Mouse (Mus musculus) left cerebral cortex, postnatal 14 days (tissue): ENCODE measurements around the gene Jarid2. TPM values are rescaled to one million over a fixed set of nuclear protein-coding genes. Genes with fewer than 3 reads are reported as not detected.
"Not testable (repeated sequence)": the region's sequence is repeated elsewhere in the genome, so short reads cannot be mapped to it uniquely, and the experiment has no call there.

Experiments used
- DNase-seq, 2 experiments: peaks; one replicate each; pipeline ENCODE4 v3.0.0; 2021 to 2022; ENCODE audit warnings: low spot score in 2 of 2, mixed read lengths in 1 of 2
- intact Hi-C: fragments of 180-260 bp; cut with DNase I; formaldehyde crosslinking; loops from one replicate; pipeline ENCODE4 v1.15.1; 2025
- long read RNA-seq, 2 experiments: library from polyadenylated mRNA; stranded (forward); transcript quantifications; one replicate each; pipeline ENCODE4 v2.0.0; 2021
- total RNA-seq, 2 experiments: library from RNA; stranded (reverse); gene quantifications; 2 replicates each; pipeline ENCODE4 v1.2.3; 2021

Jarid2 gene
- 10 to 100 TPM; 40.8 to 42.3 TPM for total RNA-seq
- long read RNA-seq, experiment 1, partial matches to known transcripts, result 4 of 12 reads
- long read RNA-seq, experiment 1, other reads (novel, unspliced or antisense), result 8 of 12 reads
- long read RNA-seq, experiment 2, full-length matches to known transcripts, result 1 of 11 reads
- long read RNA-seq, experiment 2, partial matches to known transcripts, result 3 of 11 reads
- long read RNA-seq, experiment 2, other reads (novel, unspliced or antisense), result 7 of 11 reads

DNA sequence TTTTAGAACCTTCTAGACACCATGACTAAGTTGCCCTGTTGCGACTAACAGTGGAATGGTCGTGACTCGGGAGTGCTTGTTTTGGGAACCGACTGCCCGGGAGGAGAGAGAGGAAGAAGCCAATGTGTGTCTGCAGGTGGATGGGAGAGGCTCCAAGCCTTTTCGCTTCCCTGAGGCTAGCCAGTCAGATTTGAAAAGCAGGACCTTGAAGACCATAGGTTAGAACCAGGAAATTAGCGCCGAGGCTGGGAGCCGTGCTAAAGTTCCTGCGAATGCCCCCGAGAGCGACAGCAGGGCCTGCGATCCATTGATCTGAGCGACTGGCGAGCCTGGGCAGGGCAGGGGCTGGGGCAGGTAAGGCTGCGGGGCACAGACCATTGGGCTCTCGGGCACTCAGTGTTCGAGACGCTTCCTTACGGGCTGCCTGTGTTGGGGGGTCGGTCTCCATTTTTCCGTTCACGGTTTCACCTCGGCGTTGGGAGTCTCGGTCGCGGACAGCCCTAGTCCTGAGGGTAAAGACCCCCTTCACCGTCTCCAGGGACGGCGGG is at the start of gene Jarid2:
Gene Jarid2 (plus strand): TSS at position 51 of the 548 bp plus-strand sequence.
- DNase-seq, result peak in 1 of 2 experiments; percentile 7
- intact Hi-C loops, result no loop called here

GRCm38 (mm10) chr13:44681051-44681450 is 48.2 kb upstream of the Jarid2 start:
- no peak for DNase-seq
- intact Hi-C loops, result no loop called here

- intact Hi-C loops, result no loop called here
- DNase-seq, result no peak
Observed at GRCm38 (mm10) chr13:44688140-44688539, 41.1 kb upstream of the Jarid2 start.

DNA sequence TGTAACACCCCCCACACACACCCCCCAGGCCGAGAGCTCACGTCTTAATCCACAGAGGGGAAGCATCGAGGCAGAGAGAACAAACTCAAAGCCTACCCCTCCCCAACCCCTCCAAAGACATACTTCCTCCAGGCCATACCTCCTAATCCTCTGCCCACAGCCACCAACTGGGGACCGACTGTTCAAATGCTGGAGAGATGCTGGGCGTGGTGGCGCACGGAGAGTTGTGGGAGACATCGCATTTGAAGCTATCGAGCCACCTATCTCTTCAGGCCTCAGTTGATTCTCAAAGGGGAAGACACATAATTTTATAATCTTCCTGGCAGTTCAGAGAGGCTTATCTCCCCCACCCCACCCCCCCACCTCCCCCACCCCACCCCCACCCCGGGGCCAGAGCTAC is 31.6 kb upstream of the Jarid2 start:
- intact Hi-C loops, result no loop called here
- no peak for DNase-seq

- no peak for DNase-seq
- intact Hi-C loops, result no loop called here
Observed at GRCm38 (mm10) chr13:44704036-44704801, 25.1 kb upstream of the Jarid2 start.

GRCm38 (mm10) chr13:44705031-44705742 is 24.1 kb upstream of the Jarid2 start:
- intact Hi-C loops, result no loop called here
- peak in 1 of 2 experiments; percentile 14 for DNase-seq

GRCm38 (mm10) chr13:44705743-44706044 is 23.6 kb upstream of the Jarid2 start:
- DNase-seq, result no peak
- intact Hi-C loops, result no loop called here

DNA sequence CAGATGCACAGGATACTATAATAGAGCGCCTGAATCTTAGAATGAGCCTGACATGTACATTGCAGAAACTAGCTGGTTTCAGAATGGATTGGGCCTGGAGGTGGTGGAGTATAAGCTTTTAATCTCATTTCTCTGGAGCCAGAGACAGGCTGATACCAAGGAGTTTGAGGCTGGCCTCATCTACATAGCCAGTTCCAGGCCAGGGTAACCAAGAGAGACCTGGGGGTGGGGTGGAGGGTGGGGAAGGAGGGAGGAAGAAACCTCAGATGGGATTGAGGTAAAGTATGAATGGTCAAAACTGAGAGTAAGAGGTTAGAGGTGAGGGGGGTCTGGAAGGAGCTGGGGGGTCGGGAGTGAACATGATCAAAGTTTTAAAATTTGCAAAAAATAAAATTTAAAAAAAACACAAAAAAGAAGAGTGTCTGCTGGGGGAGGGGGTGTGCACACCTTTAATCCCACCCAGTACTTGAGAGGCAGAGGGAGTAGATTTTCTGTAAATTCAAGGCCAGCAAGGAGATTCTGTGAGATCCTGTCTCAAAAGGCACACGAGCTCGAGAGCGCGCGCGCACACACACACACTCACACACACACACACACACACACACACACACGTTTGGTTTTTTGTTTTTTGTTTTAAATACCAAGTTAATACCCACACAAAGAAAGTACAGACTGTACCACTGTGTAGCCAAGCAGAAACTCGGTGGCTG is 22.9 kb upstream of the Jarid2 start:
- intact Hi-C loops, result no loop called here
- DNase-seq, result no peak

- no peak for DNase-seq
- intact Hi-C loops, result no loop called here
Observed at GRCm38 (mm10) chr13:44707176-44707575, 22.1 kb upstream of the Jarid2 start.

GRCm38 (mm10) chr13:44708336-44709017 is 20.8 kb upstream of the Jarid2 start:
- DNase-seq, result no peak
- intact Hi-C loops, result no loop called here

GRCm38 (mm10) chr13:44709747-44710480 is 19.4 kb upstream of the Jarid2 start:
- no peak for DNase-seq
- intact Hi-C loops, result no loop called here

- DNase-seq, result no peak
- intact Hi-C loops, result no loop called here
Observed at GRCm38 (mm10) chr13:44711062-44711461, 18.2 kb upstream of the Jarid2 start.

GRCm38 (mm10) chr13:44711882-44712281 is 17.4 kb upstream of the Jarid2 start:
- intact Hi-C loops, result no loop called here
- no peak for DNase-seq

DNA sequence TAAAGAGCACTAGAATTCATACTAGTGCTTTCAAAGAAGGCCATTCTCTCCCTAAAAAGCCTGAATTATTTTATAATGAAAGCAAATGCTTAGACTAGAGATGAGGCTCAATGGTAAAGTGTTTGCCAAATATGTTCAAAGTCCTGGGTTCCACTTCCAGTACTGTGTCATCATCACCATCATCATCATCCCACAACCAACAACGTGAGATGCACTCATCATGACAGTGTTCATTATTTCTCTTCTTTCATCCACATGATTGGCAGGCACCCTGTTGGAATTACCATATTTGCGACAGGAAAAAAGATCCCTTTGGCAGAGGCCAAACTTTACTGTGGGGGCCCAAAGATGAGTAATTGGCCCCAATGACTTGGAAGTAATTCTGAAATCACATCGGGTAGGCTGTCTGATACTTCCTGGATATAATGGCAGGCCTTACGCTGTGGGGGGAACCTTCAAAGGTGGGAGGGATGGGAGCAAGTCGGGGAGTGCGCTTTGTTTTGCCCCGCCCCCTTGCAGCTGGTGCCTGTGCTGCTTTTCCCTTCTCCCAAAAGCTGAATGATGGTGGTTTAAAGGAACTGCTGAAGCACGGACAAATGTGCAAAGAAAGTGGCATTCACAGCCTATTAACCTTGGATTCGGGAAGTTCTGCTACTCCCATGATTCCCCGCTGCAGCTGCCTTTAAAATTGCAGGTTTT is 13.9 kb upstream of the Jarid2 start:
- intact Hi-C loops, result no loop called here
- no peak for DNase-seq

DNA sequence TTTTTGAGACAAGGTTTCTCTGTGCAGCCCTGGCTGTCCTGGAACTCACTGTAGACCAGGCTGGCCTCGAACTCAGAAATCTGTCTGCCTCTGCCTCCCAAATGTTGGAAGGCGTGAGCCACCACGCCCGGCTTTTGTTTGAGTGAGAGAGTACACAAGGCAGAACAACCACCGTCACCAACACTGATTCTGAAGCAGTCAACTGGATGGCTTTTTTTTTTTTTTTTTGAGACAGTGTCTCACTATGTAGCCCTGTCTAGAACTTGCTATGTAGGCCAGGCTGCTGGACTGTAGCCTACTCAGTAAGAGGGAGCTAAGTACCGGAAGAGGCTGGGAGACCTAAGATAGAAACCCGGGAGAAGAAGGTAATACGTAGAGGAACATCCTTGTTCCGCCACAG is 11.4 kb upstream of the Jarid2 start:
- intact Hi-C loops, result no loop called here
- no peak for DNase-seq

DNA sequence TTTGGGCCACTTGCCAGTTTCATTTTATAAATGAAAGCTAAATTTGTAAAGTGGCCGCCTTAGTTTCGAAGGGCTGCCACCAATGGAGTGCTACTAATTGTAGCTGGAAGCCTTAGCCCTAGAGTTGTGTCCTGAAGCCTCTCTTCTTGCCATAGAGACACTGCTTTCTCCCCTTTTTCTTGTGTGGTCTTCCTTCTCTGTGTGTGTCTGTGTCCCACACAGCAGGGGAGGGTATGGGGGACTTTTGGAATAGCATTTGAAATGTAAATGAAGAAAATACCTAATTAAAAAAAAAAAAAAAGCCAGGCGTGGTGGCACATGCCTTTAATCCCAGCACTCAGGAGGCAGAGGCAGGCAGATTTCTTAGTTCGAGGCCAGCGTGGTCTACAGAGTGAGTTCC is 10.8 kb upstream of the Jarid2 start:
- DNase-seq, intact Hi-C loops: not testable (repeated sequence)

- intact Hi-C loops, result no loop called here
- no peak for DNase-seq
Observed at GRCm38 (mm10) chr13:44720094-44720493, 9.2 kb upstream of the Jarid2 start.
